Mouse (Mus musculus) fat pad, adult 2 months (tissue): ENCODE data around the gene Knl1.
"Not testable (repeated sequence)": the region's sequence is repeated elsewhere in the genome, so short reads cannot be mapped to it uniquely, and the experiment has no call there.

Experiments used
- DNase-seq: peaks from one replicate; pipeline ENCODE4 v3.0.0-alpha.2; 2011; ENCODE audit warnings: low read depth, low spot score; ENCODE audit errors: extremely low read depth

Knl1 gene

DNA sequence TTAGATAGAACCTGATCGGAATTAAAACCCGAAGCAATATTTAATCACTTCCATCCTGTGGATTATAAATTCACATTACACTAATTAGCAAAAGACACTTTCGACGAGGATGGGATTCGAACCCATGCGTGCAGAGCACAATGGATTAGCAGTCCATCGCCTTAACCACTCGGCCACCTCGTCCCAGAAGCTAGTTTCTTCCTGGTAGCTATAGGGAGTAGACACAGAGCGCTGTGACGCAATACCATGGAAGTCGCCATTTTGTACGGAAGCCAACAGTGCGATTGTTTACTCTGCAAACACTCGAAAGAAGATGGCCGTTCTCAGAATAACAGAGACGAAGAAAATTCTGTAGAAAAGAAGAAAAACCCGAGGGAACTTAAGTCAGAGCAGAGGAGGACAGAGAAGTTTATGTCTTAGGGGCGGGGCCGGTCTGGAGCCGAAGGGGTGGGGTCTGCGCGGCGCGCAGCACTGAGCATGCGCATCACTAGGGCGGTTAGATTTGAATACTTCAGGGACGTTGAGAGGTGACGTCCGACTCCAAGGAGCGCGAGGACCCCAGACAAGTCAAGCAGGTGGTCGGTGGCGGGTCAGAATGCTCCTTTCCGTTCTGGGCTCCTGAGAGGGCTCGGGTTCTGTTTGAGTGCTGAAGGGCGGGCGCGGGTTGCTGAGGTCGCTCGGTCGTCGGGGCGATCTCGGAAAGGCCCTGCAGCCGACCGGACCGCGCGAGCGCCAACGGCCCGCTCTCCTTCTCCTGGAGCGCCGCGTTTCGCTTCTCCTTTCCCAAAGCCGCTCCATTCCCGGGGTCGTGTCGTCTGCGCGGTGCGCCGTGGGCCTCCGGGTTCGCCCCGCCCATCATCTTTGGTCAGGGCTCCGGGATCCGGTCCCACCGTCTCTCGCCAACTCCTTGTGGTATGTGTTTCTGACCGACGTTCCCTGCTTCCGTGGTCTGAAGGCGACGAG is at the start of gene Knl1:
Knl1 (plus strand) TSS at position 471 of the 963 bp plus-strand sequence.
- DNase-seq = no peak

DNA sequence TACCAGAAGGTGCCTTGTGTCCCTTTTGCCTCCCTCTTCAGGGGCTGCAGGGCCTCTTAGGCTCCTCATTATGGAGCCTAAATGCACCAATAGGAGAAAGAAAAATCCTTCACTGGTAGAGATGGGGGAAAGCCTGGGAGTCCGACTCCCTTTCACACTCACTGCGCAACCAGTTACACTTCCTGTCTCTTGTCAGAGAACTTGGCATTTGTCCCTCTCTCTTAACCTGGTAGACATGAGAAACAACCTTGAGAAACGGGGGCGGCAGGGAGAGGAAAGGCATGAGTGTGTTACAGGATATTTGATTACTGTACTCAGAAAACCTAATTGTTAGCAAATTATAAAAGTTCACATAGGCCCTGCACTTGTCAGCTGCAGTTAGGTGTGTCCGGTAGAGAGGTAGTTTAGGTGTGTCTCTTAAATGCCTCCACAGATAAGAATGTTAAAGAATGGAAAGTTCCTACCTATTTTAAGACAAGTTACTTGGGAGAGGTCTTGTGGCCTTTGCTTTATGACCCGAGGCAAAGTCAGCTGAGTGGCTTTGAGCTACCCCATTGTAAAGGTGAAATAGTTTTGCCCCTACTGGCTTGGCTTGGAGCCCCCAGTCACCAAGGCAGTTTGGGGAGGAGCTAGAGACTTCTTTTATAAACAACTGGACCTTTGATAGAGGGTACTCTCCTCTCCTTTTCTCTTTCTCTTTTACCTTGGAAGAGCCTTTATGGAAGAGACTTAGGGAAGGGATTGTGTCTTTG is 48.6 kb upstream of the Knl1 start:
- DNase-seq = no peak

DNA sequence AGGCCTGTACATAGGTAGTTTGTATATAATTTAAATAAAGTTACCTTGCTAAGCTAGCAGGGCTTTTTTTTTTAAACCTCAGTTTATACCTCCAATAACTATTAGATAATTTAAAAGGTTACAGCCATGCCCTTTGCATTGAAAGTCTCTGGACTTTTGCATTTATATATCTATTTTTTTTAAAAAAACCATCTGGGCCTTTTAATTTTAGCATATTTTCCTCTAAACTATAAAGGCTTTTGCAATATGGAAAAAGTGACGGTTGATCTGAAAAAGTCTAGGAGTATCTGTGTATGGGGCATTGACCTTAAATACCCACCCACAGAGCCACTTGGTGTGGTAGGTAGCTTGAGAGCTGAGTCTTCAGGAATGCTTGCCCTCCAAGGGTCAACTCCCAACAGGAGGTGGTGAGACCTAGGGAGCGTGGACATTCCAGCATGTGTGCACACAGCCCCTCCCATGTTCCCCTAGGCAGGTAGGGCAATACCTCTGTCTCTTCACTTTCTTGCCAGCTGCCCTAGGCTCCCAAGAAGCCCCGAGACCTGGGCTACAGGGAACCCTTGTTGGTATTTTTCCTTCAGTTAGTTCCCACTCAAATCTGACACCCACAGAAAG is 47.8 kb upstream of the Knl1 start:
- DNase-seq = no peak

DNA sequence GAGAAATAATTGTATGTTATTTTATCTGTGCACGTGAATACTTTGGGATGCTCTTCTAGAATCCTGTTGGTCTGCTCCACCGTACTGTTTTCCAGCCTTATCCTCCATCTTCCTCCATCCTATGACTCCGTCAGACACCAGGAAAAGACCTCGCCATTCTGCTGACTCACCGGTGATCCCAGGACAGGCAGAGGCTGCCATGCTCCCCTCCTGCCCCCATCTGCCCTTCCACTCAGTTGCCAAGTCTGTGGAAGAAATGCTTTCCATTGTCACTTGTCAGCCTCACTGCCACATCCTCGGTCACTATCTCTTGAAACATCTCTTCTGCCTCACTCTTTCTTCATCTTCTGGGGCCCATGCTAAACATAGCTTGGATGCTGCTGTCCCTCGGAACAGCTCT is 40.0 kb upstream of the Knl1 start:
- no peak for DNase-seq

DNA sequence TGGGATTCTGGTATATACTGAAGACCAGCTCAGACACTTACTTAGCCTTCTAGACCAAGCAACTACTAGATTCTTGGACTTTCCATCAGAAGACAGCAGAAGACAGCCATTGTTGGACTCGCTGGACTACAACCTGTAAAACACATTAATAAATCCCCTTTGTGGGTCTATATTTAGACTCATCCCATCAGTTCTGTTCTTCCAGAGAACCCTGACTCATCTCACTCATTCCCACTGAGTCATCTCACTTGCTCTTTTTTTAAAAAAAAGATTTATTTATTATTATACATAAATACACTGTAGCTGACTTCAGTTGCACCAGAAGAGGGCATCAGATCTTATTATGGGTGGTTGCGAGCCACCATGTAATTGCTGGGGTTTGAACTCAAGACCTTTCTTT is 37.5 kb upstream of the Knl1 start:
- no peak for DNase-seq

DNA sequence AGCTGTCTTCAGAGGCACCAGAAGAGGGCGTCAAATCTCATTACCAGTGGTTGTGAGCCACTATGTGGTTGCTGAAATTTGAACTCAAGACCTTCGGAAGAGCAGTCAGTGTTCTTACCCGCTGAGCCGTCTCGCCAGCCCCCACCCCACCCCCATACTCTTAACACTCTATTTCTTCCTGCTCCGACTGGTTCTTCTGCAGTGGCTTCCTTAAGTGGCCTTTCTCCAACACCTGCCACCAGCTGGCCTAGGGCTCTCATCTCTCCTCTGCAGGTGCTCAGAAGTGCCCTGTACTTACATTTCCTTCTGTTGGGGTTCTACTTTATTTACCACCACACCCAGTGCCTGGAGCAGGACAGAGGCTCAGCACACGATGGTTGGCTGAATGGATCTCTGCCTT is 31.9 kb upstream of the Knl1 start:
- no peak for DNase-seq

DNA sequence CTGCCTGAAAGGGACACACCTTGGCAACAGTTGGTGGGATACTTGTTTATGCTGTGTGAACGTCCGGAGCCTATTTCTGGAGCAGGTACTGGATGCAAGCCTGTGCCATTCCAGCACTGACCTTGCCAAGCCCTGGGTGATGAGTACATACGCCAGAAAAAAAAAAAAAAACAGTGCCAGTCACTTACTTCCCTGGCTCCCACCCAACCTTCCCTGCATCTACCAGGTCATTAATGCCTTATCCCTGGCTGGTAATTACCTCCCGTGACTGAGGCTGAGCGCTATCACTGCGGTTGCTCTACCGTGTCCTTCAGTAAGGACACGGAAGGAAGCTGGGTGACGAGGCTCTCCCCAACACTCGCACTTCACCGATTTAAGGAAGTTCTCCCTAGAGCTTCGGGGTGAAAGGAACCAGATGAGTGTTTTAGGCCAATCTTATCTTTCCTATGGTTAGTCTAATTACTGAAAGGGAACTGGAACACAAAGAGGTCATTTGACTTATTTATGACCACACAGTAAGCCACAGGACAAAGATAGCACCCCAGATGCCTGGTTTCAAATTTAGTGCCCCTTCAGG is 31.2 kb upstream of the Knl1 start:
- no peak for DNase-seq

DNA sequence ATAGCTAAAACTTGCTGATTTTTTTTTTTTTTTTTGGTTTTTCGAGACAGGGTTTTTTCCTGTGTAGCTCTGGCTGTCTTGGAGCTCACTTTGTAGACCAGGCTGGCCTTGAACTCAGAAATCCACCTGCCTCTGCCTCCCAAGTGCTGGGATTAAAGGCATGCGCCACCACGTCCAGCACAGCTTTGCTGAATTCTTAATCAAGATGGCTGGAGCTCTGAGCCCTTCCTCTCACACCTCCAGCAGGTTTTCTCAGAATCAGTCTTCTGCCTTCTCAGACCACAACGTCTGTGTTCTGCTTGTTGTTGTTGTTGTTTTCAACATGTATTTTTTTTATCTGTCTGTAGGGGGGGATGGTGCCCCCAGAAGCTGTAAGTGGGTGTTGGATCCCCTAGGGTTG is 30.6 kb upstream of the Knl1 start:
- not testable (repeated sequence) for DNase-seq

DNA sequence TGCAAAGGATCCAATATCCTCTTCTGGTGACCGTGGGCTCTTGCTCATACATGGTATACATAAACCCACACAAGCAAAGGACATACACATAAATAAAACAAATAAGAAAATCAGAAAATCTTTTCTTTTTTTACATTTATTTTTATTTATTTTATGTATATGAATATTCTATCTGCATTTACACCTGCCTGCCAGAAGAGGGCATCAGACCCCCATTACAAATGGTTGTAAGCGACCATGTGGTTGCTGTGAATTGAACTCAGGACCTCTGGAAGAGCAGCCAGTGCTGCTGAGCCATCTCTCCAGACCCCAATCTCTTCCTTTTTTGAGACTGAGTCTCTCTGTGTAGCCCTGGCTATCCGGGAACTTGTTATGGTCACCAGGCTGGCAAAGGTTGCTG is 29.3 kb upstream of the Knl1 start:
- no peak for DNase-seq

DNA sequence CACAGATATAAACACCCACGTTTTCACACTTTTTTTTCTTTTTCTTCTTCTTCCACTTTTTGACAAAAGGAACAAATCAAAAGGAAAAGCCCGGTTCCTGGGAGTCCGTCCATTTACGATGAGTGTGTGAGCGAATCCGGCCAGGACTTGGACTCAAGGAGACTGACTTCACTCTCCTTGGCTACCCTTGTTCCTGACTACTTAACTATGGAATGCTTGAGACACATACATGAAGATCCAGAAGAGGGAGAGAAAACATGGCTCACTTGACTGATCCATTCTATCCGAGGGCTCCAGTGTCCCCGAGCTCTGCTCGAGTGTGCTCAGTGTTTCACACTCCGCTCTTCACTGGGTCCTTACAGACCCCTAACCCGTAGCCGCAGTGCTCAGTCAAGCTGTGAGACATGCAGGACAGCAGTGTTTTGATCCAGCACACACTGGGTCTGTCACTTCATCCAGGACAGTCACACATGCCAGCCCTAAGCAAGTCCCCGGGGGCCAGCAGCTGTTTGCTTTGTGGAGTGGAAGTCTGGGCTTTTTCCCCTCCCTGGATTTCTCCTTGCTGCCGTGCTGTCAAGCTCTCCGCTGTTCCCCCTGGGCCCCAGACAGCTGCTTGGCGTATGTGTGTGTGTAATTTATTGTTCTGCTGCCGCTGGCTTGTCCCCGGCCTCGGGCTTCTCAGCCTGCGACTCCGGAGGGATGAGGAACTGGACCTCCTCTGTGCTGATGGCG is 28.4 kb upstream of the Knl1 start:
- no peak for DNase-seq

DNA sequence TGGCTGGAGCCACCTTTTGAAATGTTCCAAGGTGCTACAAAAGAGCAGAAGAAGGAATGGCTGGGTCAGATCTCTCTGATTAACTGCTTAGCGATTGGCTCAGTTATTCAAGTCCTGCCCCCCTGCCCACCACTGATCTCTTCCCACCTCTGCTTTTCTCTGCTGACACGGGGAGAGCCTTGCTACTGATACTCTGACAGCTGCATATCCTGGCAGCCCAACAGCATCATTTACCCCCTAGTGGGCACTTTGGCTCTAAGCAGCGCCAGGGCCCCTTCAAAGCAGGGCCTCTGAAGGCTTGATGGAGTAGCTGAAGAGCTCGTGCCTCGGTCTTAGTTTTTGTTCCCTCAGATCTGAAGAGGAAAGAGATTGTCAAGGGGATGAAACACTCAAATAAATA is 27.8 kb upstream of the Knl1 start:
- DNase-seq = no peak

DNA sequence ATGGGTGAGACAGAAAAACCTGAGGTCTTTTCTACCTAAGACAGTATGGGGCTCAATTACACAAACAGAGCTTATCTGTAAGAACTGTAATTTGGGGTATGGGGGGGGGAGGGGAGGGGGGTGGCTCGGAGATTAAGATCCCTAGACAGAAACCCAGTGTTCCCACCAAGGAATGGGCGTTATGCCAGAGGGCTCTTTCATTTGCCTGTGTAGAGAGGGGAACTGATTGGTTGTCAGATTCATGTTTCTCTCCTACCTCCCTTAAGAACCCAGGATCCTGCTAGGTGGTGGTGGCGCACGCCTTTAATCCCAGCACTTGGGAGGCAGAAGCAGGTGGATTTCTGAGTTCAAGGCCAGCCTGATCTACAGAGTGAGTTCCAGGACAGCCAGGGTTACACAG is 27.4 kb upstream of the Knl1 start:
- no peak for DNase-seq

DNA sequence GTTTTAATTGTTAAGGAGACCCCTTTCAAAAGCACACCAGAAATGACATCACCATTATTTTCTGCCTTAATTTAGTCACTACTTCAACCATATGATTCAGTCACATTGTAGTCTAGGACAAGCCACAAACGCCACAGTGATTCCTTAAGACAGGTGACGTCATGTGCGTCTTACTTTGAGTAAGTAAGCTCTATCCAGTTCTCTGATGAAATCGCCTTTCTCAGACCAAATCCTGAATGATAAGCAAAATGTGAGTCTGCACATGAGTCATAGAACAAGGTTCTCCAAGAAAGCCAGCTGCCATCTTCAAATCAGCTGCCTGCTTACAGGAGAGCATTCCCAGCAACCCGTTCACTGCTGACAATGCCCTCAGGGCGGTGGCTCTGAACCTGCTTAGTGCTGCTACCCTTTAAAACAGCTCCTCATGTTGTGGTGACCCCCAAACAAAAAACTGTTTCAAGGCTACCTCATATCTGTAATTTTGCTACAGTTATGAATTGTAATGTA is 23.7 kb upstream of the Knl1 start:
- no peak for DNase-seq

DNA sequence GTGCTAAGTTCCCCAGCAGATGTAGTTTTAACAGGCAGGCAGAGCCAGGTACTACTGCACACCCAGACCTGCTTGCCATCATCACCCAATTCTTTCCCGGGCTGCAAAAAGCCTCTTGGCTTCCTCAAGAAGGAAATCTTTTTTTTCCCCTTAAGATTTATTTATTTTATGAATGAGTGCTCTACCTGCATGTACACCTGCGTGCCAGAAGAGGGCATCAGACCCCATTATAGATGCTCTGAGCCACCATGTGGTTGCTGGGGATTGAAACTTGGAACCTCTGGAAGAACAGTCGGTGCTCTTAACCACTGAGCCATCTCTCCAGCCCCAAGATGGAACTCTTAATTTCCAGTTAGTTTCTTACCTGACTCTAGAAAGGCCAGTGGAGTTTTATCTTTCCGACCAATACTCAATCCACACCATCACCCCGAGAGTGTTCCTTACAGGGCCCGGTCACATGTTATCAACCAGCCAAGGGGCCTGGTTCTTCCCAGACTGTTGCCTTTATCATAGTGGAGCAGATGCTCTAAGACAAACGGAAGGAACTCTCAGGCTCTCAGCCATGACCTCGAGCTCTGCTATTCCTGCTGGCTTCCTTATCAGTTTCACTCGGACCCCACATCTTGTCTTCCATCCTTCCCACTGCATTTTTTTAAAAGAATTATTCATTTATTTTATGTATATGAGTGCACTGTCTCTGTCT is 22.2 kb upstream of the Knl1 start:
- no peak for DNase-seq

DNA sequence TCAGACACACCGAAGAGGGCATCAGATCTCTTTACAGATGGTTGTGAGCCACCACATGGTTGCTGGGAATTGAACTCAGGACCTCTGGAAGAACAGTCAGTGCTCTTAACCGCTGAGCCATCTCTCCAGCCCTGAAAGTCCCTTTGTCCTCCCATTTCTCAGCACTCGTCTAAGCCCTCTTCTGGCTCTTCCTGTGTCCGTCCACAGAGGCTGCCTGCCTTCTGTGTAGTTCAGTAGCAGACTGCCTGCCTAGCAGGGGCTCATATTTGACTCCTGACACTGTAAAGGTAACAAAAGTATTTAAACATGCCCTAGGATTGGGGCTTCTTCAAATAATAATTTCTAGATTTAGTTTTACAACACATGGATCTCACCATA is 21.7 kb upstream of the Knl1 start:
- no peak for DNase-seq

DNA sequence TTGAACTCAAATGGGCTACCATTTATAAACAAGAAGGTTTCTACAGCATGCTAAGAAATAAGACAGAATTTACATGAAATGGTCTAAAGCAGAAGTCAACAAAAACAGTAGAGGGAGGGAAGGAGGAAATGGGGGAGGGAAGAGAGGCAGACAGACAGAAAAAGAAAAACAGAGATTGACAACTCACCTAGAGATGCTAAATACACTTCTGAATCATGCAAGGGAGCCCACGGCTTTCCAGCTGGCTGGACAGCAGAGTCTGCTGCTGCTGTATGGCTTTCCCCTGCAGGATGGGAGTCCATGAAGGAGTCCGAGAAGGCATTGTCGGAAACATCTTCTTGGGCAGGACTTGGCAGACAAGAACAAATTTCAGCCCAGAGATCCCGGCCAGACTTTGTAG is 20.0 kb upstream of the Knl1 start:
- no peak for DNase-seq

DNA sequence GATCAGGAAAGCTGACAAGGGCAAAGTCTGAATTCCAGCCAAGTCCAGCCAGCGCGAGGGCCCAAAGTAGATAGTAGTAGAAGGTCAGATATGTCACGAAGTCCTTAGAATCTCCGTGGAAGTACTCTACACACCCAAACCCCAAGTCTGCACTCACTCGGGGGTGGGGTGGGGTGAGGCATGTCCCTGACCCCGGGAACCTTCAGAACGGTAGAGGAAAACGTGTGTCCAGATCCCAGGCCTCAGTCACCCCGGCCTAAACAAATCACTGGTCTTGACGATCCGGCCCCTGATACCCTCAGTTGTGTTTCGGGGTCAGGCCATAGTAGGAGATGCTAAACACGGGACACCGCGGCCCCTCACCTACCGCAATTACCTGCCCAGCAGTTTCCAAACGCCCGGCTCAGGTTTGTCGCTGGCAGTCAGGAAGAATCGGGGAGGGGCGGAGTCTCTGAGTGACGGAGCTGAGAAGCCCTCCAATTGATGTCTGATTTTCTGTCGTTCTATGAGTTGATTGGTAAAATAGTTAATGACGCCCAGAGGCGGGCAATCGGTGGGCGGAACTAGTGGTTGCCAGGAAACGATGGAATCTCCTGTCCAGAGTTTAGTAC is 17.9 kb upstream of the Knl1 start, which contains the start of gene Ccdc32:
Ccdc32 (minus strand) TSS at position 453 of the 611 bp plus-strand sequence.
- DNase-seq = peak; percentile 58

DNA sequence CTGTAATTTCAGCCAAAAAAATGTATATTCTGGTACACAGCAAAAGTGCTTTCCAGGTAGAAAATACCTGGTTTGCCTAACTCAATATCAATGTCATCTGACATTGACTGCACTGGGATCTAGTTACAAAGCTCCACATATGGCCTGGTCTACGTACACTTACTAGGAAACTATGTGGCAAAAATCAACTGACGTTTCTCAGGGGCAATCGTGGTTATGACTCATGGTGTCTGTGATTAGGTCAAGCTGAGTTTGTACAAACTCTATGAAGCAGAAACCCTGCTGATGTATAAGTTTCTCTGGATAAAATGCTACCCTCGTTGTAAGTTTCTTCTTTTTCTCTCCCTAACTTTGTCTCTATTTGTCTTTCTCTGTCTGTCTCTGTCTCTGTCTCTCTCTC is 14.7 kb upstream of the Knl1 start:
- DNase-seq = no peak

DNA sequence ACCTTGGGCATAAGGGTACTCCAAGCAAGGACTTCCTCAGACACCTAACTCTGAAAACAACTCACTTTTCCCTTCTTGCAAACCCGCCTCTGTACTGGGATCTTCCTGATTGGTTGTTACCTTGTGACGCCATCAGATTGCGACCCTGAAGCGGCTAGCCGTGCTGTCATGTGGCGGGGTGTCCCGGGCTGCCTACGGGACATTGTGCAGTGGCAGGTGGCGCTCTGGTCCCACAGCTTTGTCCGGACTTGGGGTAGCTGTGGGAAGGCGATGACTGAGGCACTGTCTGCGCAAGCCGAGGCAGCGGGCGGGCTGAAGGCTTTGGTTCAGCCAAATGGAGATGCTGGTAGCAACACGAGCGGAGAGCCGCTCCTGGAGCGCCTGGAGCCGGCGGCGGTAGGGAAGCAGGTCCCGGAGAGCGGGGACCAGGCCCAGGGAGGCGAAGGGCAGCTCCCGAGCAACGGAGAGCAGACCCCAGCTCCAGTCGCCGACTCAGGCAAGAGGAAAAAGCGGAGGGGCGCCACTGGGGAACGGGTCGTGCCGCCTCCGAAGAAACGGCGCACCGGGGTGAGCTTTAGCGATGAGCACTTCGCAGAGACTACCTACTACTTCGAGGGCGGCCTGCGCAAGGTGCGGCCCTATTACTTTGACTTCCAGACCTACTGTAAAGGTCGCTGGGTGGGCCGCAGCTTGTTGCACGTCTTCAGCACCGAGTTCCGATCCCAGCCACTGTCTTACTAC is 12.1 kb upstream of the Knl1 start, which contains the start of gene Rpusd2:
Rpusd2 (plus strand) TSS at position 135 of the 741 bp plus-strand sequence.
- peak; percentile 63 for DNase-seq
